Mouse (Mus musculus) hindbrain, embryonic 15.5 days (tissue): ENCODE data around the gene Smlr1. TPM values are rescaled to one million over a fixed set of nuclear protein-coding genes. Genes with fewer than 3 reads are reported as not detected.

Source experiments
- ATAC-seq: fragments of 200-750 bp; cut with Nextera tagmentation; 2 replicates; pipeline ENCODE4 v1.8.0; 2017; ENCODE audit warnings: low read depth, moderate number of reproducible peaks, moderate TSS enrichment; ENCODE audit not compliant: low FRiP score
- H3K27ac ChIP-seq: fragments of 300-500 bp; sonication (generic); replicated peaks from 2 replicates; pipeline ENCODE4 v1.5.1; 2015; ENCODE audit warnings: mild to moderate bottlenecking, inconsistent platforms
- H3K27me3 ChIP-seq: fragments of 300-500 bp; sonication (generic); 2 replicates; pipeline ENCODE4 v1.6.1; 2015; ENCODE audit warnings: control low read depth, inconsistent platforms
- H3K36me3 ChIP-seq: fragments of 300-500 bp; sonication (generic); 2 replicates; pipeline ENCODE4 v1.6.1; 2015; ENCODE audit warnings: control low read depth, inconsistent platforms
- H3K4me1 ChIP-seq: fragments of 300-500 bp; sonication (generic); replicated peaks from 2 replicates; pipeline ENCODE4 v1.6.1; 2015; ENCODE audit warnings: control low read depth, inconsistent platforms
- H3K4me2 ChIP-seq: fragments of 300-500 bp; sonication (generic); 2 replicates; pipeline ENCODE4 v1.6.1; 2015; ENCODE audit warnings: moderate library complexity, mild to moderate bottlenecking, inconsistent platforms
- H3K4me3 ChIP-seq: fragments of 300-500 bp; sonication (generic); 2 replicates; pipeline ENCODE4 v1.5.1; 2015; ENCODE audit warnings: mild to moderate bottlenecking, inconsistent platforms
- H3K9ac ChIP-seq: fragments of 300-500 bp; sonication (generic); 2 replicates; pipeline ENCODE4 v1.6.1; 2015; ENCODE audit warnings: inconsistent platforms
- H3K9me3 ChIP-seq: fragments of 300-500 bp; sonication (generic); 2 replicates; pipeline ENCODE4 v1.6.1; 2016; ENCODE audit warnings: control low read depth, inconsistent platforms
- WGBS: fragments of 180-500 bp; shearing (Covaris S2); methylation state at CpG from one replicate; pipeline ENCODE4 v1.1.7; 2015; 5-methylcytosine and 5-hydroxymethylcytosine counted together
- polyA plus RNA-seq: library from polyadenylated mRNA; unstranded; fragments of >200 nt; fragmentation: Nextera tagmentation; extraction: Ambion mirVana; gene quantifications from 2 replicates; pipeline ENCODE4 v1.2.1, GENCODE M21; 2015

The Smlr1 gene
- polyA plus RNA-seq, 1 experiment from 2014 or later = not detected

GRCm38 (mm10) chr10:25479716-25480115 lies 56.4 kb downstream of the Smlr1 start:
- Histone ChIP-seq H3K4me3 (no peak overlapping the region), H3K4me1 (no peaks in the 10 kb centered on the region), H3K36me3 (no peaks in the 10 kb centered on the region), H3K27ac (no peak overlapping the region), H3K9me3 (no peaks in the 10 kb centered on the region), H3K9ac (no peak overlapping the region), H3K4me2 (no peak overlapping the region), H3K27me3 (no peaks in the 10 kb centered on the region)
- 94% methylated on average over 3 of the region's 3 CpGs for WGBS
- no peak for ATAC-seq

Other genes starting within 250 kb of the Smlr1 start
- 51.6 and 57.7 TPM in 2 replicates for gene Akap7, start 228.4 kb downstream of the Smlr1 start, polyA plus RNA-seq
- 27.4 and 30.5 TPM in 2 replicates for gene Epb41l2, start 176.5 kb downstream of the Smlr1 start, polyA plus RNA-seq